Mouse (Mus musculus) hindbrain, postnatal 0 days (tissue): ENCODE results near the gene Tead4. TPM values are rescaled to one million over a fixed set of nuclear protein-coding genes. Genes with fewer than 3 reads are reported as not detected.

Source experiments
- ATAC-seq: fragments of 200-750 bp; cut with Nextera tagmentation; 2 replicates; pipeline ENCODE4 v1.8.0; 2017; ENCODE audit warnings: mild to moderate bottlenecking, moderate TSS enrichment, moderate library complexity
- DNase-seq: peaks from one replicate; pipeline ENCODE4 v3.0.0-alpha.2; 2015; ENCODE audit warnings: low spot score
- H3K27ac ChIP-seq: fragments of 300-500 bp; sonication (generic); 2 replicates; pipeline ENCODE4 v1.5.1; 2014; ENCODE audit warnings: mild to moderate bottlenecking
- H3K27me3 ChIP-seq: fragments of 300-500 bp; sonication (generic); 2 replicates; pipeline ENCODE4 v1.6.1; 2014; ENCODE audit warnings: low read length, mixed read lengths; ENCODE audit not compliant: insufficient read depth
- H3K36me3 ChIP-seq: fragments of 300-500 bp; sonication (generic); 2 replicates; pipeline ENCODE4 v1.6.1; 2014; ENCODE audit warnings: low read length, mixed read lengths; ENCODE audit not compliant: insufficient read depth
- H3K4me1 ChIP-seq: fragments of 300-500 bp; sonication (generic); 2 replicates; pipeline ENCODE4 v1.6.1; 2014; ENCODE audit warnings: antibody characterized with exemption, low read length, mixed read lengths; ENCODE audit not compliant: insufficient read depth
- H3K4me2 ChIP-seq: fragments of 300-500 bp; sonication (generic); 2 replicates; pipeline ENCODE4 v1.6.1; 2014; ENCODE audit warnings: low read depth, mild to moderate bottlenecking, low read length, moderate library complexity, mixed read lengths
- H3K4me3 ChIP-seq: fragments of 300-500 bp; sonication (generic); 2 replicates; pipeline ENCODE4 v1.5.1; 2014; ENCODE audit warnings: low read length
- H3K9ac ChIP-seq: fragments of 300-500 bp; sonication (generic); replicated peaks from 2 replicates; pipeline ENCODE4 v1.6.1; 2014; ENCODE audit warnings: mild to moderate bottlenecking, low read length, moderate library complexity, mixed read lengths
- H3K9me3 ChIP-seq: fragments of 300-500 bp; sonication (generic); 2 replicates; pipeline ENCODE4 v1.6.1; 2016; ENCODE audit warnings: low read length, mixed read lengths
- CTCF ChIP-seq: IDR thresholded peaks from 2 replicates; pipeline ENCODE4 v1.5.1; 2016; ENCODE audit warnings: antibody characterized with exemption, control low read depth, low read depth
- WGBS: fragments of 180-500 bp; shearing (Covaris S2); extraction: QIAGEN DNeasy Blood & Tissue Kit; methylation state at CpG from one replicate; pipeline ENCODE4 v1.1.7; 2014; 5-methylcytosine and 5-hydroxymethylcytosine counted together
- polyA plus RNA-seq: library from polyadenylated mRNA; unstranded; fragments of >200 nt; fragmentation: Nextera tagmentation; extraction: Ambion mirVana; gene quantifications from 2 replicates; pipeline ENCODE4 v1.2.1, GENCODE M21; 2015
- total RNA-seq: library from RNA; depleted of rRNA; stranded (reverse); fragments of >200 nt; gene quantifications from 2 replicates; pipeline ENCODE4 v1.2.3, GENCODE M21; 2014

Tead4 gene
- total and polyA plus RNA-seq, 2 experiments from 2014 or later, result 0.45 to 0.84 TPM

DNA sequence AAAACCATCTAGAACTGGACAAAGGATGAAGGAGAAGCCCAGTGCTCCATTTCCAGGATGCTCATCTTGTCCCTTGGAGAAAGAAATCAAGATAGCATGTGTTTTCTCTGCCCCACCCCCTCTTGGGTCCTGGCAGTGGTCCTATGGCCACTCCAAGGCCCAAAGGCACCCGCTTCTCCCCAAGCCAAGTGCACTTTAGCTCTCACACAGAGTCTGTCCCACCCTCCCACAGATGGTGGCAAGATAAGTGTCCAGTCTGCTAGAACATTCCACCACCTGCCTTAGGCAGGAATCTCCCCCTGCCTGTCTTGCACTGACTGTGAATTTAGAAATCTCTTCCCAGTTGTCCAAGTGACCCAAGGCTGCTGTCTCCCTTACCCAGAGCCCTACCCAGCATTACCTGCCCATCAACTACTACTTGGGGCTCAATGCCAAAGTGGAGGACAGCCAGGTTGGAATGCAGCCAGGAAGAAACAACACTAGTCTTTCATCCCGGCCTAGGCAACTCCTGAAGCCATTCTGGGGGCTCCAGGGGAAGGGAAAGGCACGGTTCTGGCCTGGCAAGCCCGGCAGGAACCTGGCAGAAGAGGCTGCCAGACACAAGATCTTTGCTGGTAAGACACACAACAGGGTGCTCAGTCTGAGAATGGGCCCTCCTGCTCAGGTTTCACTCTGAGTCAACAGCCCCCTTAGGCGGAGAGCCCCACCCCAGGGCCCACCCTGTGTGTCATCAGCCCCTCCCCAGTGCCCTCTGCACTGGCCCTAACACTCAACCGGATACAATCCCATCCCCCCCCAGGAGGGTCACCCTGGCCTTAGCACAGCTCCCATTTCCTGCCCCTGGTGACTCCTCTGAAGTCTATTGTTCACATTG is 4.5 kb downstream of the Tead4 start:
- no peaks in the 10 kb centered on the region for H3K36me3 ChIP-seq
- no peak overlapping the region for H3K4me3 ChIP-seq
- peaks cover 12% of the 10 kb centered on the region; the same call in 1 of the 2 replicates for H3K27me3 ChIP-seq
- peaks cover 19% of the 10 kb centered on the region for H3K4me1 ChIP-seq
- no peaks in the 10 kb centered on the region for H3K9me3 ChIP-seq
- ATAC-seq (peak; percentile 67), DNase-seq (peak; percentile 78)
- peak overlapping the region; percentile 41; the same call in 1 of the 2 replicates for H3K27ac ChIP-seq
- 23% methylated on average over 6 of the region's 6 CpGs for WGBS
- no peak overlapping the region for H3K9ac ChIP-seq
- no peak for TF ChIP-seq CTCF
- no peak overlapping the region for H3K4me2 ChIP-seq

DNA sequence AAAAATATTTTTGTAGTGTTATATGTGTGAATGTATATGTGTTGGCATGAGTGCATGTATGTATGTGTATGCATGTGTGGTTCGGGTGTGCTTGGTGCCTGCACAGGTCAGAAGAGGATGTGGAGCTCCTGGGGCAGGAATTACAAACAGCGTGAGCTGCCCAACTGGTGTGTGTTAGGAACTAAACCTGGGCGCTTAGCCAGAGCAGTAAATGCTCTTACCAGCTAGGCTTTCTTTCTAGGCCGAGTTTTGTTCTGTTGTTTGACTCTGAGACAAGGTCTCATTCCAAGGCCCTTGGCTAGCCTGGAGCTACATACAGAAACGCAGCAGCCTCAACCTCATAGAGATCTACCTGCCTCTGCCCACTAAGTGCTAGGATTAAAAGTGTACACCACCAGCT is 9.3 kb downstream of the Tead4 start:
- H3K4me3 ChIP-seq, result no peak overlapping the region
- H3K9me3 ChIP-seq, result no peaks in the 10 kb centered on the region
- no peak for TF ChIP-seq CTCF
- 53% methylated on average over 5 of the region's 5 CpGs for WGBS
- no peak overlapping the region for H3K9ac ChIP-seq
- H3K4me1 ChIP-seq, result peaks cover 1% of the 10 kb centered on the region
- no peak overlapping the region for H3K4me2 ChIP-seq
- no peaks in the 10 kb centered on the region for H3K27me3 ChIP-seq
- ATAC-seq (no peak), DNase-seq (no peak)
- no peaks in the 10 kb centered on the region for H3K36me3 ChIP-seq
- no peak overlapping the region for H3K27ac ChIP-seq

DNA sequence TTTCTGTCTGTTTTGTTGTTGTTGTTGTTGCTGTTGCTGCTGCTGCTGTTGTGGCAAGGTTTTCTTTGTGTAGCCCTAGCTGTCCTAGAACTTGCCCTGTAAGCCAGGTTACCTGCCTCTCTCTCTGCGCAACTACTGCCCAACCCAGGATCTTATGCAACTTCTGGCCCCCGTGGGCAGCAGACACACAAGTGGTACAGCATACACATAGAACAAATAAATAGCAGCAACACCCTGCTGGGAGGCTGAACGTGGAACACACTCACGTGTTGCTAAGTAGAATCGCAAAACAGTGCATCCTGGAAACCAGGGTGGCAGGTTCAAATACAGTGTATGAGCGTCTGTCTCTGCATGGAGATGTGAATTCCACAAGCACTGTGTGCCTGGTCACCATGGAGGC is 11.9 kb downstream of the Tead4 start:
- ATAC-seq, result no peak

GRCm38 (mm10) chr6:128285792-128286430 is 14.7 kb downstream of the Tead4 start:
- DNase-seq, result no peak
- no peaks in the 10 kb centered on the region for H3K36me3 ChIP-seq
- H3K9me3 ChIP-seq, result no peaks in the 10 kb centered on the region
- ATAC-seq, result no peak
- peak overlapping the region; percentile 11; the same call in 1 of the 2 replicates for H3K4me2 ChIP-seq
- H3K9ac ChIP-seq, result no peak overlapping the region
- no peak overlapping the region for H3K27ac ChIP-seq
- no peaks in the 10 kb centered on the region for H3K27me3 ChIP-seq
- WGBS, result 19% methylated on average over 16 of the region's 16 CpGs
- no peak overlapping the region for H3K4me3 ChIP-seq
- no peaks in the 10 kb centered on the region for H3K4me1 ChIP-seq
- no peak for TF ChIP-seq CTCF

More for the DNA sequence above, 11.9 kb downstream of the Tead4 start:
- Histone ChIP-seq H3K4me2 (no peak overlapping the region), H3K27me3 (no peaks in the 10 kb centered on the region), H3K36me3 (no peaks in the 10 kb centered on the region), H3K4me3 (no peak overlapping the region), H3K9me3 (no peaks in the 10 kb centered on the region), H3K9ac (no peak overlapping the region), H3K4me1 (no peaks in the 10 kb centered on the region), H3K27ac (no peak overlapping the region)
- WGBS, result 70% methylated on average over 6 of the region's 6 CpGs
- no peak for TF ChIP-seq CTCF
- DNase-seq, result no peak

DNA sequence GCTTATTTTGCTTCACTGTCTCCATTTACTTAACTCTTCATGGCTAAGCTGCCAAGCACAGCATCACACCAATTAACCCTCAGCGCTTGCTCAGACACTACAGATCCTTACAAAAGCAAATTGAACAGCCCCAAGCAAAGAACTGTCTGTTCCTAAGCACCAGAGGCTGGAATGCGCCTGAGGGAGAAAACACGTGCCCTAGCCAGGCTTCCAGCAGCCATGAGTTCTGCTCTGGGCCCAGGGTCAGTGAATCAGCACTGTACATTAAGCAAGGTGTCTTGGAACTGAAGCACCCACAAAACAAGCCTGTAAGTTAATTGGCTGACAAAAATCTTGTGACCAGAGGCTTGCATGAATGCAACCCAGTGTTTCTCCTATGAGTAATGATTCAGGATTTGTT is 18.5 kb downstream of the Tead4 start:
- no peak for TF ChIP-seq CTCF
- Histone ChIP-seq H3K4me3 (no peak overlapping the region), H3K36me3 (no peaks in the 10 kb centered on the region), H3K27me3 (no peaks in the 10 kb centered on the region), H3K9me3 (no peaks in the 10 kb centered on the region), H3K4me1 (no peaks in the 10 kb centered on the region), H3K27ac (no peak overlapping the region), H3K9ac (no peak overlapping the region), H3K4me2 (no peak overlapping the region)
- peak; percentile 35 for DNase-seq
- ATAC-seq, result peak; percentile 65
- 9% methylated on average over 3 of the region's 3 CpGs for WGBS

GRCm38 (mm10) chr6:128280472-128281145 is 20.0 kb downstream of the Tead4 start:
- Histone ChIP-seq H3K4me3 (no peak overlapping the region), H3K9ac (no peak overlapping the region), H3K9me3 (no peaks in the 10 kb centered on the region), H3K27me3 (no peaks in the 10 kb centered on the region), H3K27ac (no peak overlapping the region), H3K4me2 (no peak overlapping the region), H3K4me1 (no peaks in the 10 kb centered on the region), H3K36me3 (no peaks in the 10 kb centered on the region)
- no peak for TF ChIP-seq CTCF
- ATAC-seq (no peak), DNase-seq (no peak)
- 62% methylated on average over 14 of the region's 14 CpGs for WGBS
